Mouse (Mus musculus): ENCODE data around the gene Robo3. TPM values are rescaled to one million over a fixed set of nuclear protein-coding genes. Genes with fewer than 3 reads are reported as not detected.

The Robo3 gene
- polyA plus RNA-seq, 1 experiment from 2014 or later, result 0.53 TPM

DNA sequence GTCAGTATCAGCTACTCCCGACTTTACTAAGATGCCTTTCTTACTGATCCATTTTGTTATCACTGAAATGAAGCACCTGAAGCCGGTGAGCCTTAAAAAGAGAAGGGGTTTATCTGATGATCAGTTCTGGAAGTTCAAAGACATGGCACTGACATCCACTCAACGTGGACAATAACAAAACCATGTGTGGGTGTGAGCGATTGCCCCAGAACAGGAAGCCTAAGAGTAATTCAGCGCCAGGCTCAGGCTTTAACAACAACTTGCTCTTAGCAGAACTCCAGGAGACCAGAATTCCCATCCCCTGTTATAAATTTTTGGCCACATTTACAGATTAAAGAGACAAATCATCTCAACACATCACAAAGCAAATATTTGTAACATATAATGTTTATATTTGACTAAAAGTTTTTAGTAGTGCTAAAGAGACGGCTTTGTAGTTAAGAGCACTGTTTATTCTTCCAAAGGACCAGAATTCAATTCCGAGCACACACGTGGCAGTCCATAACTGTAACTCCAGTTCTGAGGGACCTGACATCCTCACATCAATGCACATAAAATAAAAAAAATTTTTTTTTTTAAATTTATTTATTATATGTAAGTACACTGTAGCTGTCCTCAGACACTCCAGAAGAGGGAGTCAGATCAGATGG lies 39.4 kb downstream of the Robo3 start:
- 62% methylated on average over 8 of the region's 8 CpGs for WGBS
- no peak for ATAC-seq (replicated peaks; ENCODE audit: low FRiP score)
- H3K27me3 ChIP-seq, result no peaks in the 10 kb centered on the region

DNA sequence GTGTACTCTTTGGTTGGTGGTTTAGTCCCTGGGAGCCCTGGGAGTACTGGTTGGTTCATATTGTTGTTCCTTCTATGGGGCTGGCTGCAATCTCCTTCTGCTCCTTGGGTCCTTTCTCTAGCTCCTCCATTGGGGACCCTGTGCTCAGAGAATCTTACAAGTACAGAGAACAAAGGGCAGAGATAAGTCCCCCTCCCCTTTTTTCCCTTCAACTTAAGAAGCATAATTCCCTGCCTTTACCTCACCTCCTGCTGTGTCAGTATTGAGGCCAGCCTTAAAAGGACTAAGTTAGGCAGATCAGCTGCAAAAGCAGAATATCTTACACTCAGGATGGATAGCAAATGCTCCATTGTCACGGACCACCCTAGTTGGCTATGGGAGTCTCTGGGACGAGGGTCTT lies 41.0 kb downstream of the Robo3 start:
- no peaks in the 10 kb centered on the region for H3K9me3 ChIP-seq (replicated peaks)
- no peaks in the 10 kb centered on the region for H3K4me1 ChIP-seq
- no peak overlapping the region for H3K4me3 ChIP-seq (replicated peaks)
- no peak overlapping the region for H3K9ac ChIP-seq
- WGBS, result 80% methylated on average over 2 of the region's 2 CpGs
- ATAC-seq (replicated peaks; ENCODE audit: low FRiP score), result no peak
- no peak overlapping the region for H3K27ac ChIP-seq
- H3K27me3 ChIP-seq, result peaks cover 4% of the 10 kb centered on the region
- no peaks in the 10 kb centered on the region for H3K36me3 ChIP-seq
- H3K4me2 ChIP-seq, result no peak overlapping the region

More for the DNA sequence above, 39.4 kb downstream of the Robo3 start:
- Histone ChIP-seq H3K4me3 (replicated peaks) (no peak overlapping the region), H3K36me3 (no peaks in the 10 kb centered on the region), H3K9ac (no peak overlapping the region), H3K4me1 (no peaks in the 10 kb centered on the region), H3K4me2 (no peak overlapping the region), H3K9me3 (replicated peaks) (no peaks in the 10 kb centered on the region), H3K27ac (no peak overlapping the region)

DNA sequence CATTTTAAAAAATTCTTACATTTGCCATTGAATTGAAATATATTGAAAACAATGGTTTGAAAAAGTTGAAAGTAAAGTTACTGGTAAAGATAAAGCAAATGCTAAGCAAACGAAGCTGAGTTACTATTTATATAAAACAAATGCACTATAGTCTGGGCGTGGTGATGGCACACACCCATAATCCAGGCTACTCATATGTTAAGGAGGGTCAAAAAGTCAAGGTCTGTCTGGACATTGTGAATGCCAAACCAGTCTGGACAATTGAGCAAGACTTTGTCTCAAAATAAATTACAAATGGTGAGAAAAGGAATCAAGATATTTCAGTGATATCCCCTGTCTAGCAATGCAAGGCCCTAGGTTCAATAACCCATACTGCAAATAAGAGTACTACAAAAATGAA lies 42.2 kb downstream of the Robo3 start:
- Histone ChIP-seq H3K4me1 (no peaks in the 10 kb centered on the region), H3K9me3 (replicated peaks) (no peaks in the 10 kb centered on the region), H3K4me2 (no peak overlapping the region), H3K27ac (no peak overlapping the region), H3K9ac (no peak overlapping the region), H3K27me3 (peaks cover 12% of the 10 kb centered on the region), H3K4me3 (replicated peaks) (no peak overlapping the region), H3K36me3 (no peaks in the 10 kb centered on the region)
- ATAC-seq (replicated peaks; ENCODE audit: low FRiP score), result no peak
- WGBS, result 69% methylated on average over 2 of the region's 2 CpGs

DNA sequence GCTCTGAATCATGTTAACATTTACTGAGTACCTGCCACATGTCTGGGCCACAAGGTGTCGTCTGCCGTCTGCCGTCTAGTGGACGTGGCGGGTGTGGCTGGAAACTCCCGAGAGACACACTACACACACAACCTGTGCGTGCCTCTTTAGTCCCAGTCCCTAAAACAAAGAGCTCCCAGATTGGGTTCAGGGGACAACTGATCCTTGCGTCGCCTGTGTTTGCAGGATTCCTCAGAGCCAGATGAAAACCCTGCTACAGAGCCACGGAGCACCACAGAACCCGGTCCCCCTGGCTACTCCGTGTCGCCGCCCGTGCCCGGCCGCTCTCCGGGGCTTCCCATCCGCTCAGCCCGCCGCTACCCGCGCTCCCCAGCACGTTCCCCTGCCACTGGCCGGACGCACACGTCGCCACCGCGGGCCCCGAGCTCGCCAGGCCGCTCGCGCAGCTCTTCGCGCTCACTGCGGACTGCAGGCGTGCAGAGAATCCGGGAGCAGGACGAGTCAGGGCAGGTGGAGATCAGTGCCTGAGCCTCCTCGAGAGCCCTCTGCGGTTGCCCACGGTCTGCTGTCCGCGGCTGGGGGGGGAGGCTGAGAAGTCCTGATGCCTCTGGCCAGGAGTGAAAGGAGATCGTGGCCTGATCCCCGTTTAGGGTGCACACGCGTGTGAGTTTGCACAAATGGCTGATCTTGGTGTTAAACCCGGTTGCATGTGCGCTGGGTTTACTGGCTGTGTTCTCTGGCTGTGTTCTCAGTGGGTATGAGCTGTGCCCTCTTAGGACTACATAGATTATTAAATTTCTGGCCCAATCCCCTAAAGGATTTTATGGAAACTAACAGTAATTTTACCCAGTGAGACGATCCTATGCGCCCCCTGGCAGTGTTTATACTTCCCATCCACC lies 48.5 kb downstream of the Robo3 start:
- H3K27ac ChIP-seq, result no peak overlapping the region
- H3K36me3 ChIP-seq, result no peaks in the 10 kb centered on the region
- H3K4me2 ChIP-seq, result peak overlapping the region; percentile 89
- H3K9ac ChIP-seq, result peak overlapping the region; percentile 48
- 6% methylated on average over 54 of the region's 54 CpGs for WGBS
- peaks cover 44% of the 10 kb centered on the region for H3K27me3 ChIP-seq
- no peaks in the 10 kb centered on the region for H3K9me3 ChIP-seq (replicated peaks)
- ATAC-seq (replicated peaks; ENCODE audit: low FRiP score), result peak; percentile 78
- peaks cover 9% of the 10 kb centered on the region for H3K4me1 ChIP-seq
- H3K4me3 ChIP-seq (replicated peaks), result peak overlapping the region; percentile 48

DNA sequence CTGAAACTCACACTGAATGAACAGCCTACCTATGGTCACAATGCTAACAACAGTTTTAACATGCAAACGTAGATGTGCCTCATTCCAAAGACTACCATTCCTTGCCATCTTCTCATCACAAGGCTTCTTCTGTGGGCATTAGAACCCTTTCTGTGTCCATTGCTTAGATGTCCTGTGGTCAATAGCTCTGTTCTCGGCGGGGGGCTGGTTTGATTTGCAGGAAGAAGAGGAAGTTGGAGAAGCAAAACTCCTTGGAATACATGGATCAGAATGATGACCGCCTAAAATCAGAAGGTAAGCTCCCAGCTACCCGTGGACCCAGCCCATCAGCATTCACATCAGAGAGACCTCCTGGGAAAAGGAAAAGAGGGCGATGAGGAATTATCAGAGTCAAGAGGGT lies 49.9 kb downstream of the Robo3 start:
- H3K27ac ChIP-seq, result no peak overlapping the region
- H3K4me3 ChIP-seq (replicated peaks), result no peak overlapping the region
- no peak overlapping the region for H3K9ac ChIP-seq
- no peaks in the 10 kb centered on the region for H3K36me3 ChIP-seq
- ATAC-seq (replicated peaks; ENCODE audit: low FRiP score), result no peak
- peaks cover 44% of the 10 kb centered on the region for H3K27me3 ChIP-seq
- 91% methylated on average over 6 of the region's 6 CpGs for WGBS
- no peaks in the 10 kb centered on the region for H3K9me3 ChIP-seq (replicated peaks)
- H3K4me2 ChIP-seq, result no peak overlapping the region
- peaks cover 9% of the 10 kb centered on the region for H3K4me1 ChIP-seq

DNA sequence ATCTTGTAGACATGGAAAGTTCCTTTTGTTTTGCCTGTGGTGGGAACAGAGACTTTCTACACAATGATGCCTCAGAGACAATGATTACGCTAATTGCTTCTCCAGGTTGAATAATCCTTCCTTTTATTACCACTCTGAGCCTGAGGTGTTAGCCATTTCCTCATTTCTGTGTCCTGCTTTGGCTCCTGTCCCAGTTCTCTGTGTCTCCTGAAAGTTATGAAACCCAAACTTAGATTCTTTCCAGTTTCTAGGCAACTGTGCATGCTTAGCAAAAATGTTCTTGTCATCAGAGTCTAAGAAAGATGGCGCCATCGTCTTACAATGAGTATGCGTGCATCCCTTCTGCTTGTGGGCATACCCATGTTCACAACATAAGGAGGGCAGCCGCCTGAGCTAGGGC lies 57.3 kb downstream of the Robo3 start:
- Histone ChIP-seq H3K4me2 (no peak overlapping the region), H3K27me3 (no peaks in the 10 kb centered on the region), H3K4me1 (no peaks in the 10 kb centered on the region), H3K9me3 (replicated peaks) (no peaks in the 10 kb centered on the region), H3K36me3 (no peaks in the 10 kb centered on the region), H3K27ac (no peak overlapping the region), H3K4me3 (replicated peaks) (no peak overlapping the region), H3K9ac (no peak overlapping the region)
- no peak for ATAC-seq (replicated peaks; ENCODE audit: low FRiP score)
- 94% methylated on average over 5 of the region's 5 CpGs for WGBS

DNA sequence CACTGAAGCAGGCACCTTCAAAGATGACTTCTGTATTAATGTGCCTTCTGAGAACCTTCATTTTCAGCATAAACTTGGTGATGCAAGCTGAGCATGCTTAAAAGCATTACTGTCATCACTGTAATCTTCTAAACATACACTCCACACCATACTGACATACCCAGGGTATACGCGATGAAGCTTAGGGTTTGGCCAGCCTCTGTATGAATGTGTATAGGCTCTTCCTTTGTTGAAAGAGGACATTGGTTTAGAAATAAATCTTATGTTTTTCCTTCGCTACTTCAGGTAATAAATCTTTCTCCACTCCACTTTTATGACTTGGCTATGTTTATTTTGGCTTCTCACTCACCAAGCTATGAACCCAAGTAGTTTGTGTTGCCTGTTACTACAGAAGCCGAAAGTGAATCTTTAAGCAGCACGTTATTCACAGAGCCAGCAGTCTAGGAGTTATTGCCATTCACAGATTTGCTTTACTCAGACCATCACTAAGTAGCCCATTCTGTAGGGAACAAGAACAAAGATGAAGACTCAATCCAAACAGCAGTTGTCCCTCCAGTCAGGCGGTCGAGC lies 61.7 kb downstream of the Robo3 start:
- WGBS, result 47% methylated on average over 7 of the region's 7 CpGs
- no peak overlapping the region for H3K9ac ChIP-seq

DNA sequence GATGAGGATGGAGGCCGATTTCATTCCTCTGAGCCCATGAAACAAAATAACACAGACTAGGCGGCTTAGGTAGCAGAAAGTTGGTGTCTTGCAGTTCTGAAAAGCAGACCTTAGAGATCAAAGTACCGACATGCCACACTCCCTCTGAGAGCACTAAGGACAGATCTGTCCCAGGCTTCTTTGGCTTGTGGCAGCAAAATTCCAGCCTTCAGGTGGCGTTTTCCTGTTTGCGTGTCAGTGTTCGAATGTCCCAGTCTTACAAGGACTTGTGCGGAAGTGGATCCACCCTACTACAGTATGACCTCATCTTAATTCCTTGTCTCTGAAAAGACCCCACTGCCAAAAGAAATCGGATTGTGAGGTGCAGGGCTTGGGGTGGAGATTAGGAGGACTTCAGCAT lies 64.2 kb downstream of the Robo3 start:
- Histone ChIP-seq H3K36me3 (no peaks in the 10 kb centered on the region), H3K9ac (no peak overlapping the region), H3K27ac (peak overlapping the region; percentile 74), H3K4me1 (no peaks in the 10 kb centered on the region), H3K9me3 (replicated peaks) (no peaks in the 10 kb centered on the region), H3K4me2 (no peak overlapping the region), H3K4me3 (replicated peaks) (no peak overlapping the region), H3K27me3 (no peaks in the 10 kb centered on the region)
- ATAC-seq (replicated peaks; ENCODE audit: low FRiP score), result no peak
- WGBS, result 72% methylated on average over 8 of the region's 8 CpGs

More for the DNA sequence above, 61.7 kb downstream of the Robo3 start:
- H3K4me1 ChIP-seq, result no peaks in the 10 kb centered on the region
- no peak overlapping the region for H3K4me2 ChIP-seq
- no peaks in the 10 kb centered on the region for H3K36me3 ChIP-seq
- no peak overlapping the region for H3K4me3 ChIP-seq (replicated peaks)
- 0 out of 2 replicates have a peak overlapping the region, but pooled peaks have one; percentile 22 for H3K27ac ChIP-seq
- no peaks in the 10 kb centered on the region for H3K9me3 ChIP-seq (replicated peaks)
- ATAC-seq (replicated peaks; ENCODE audit: low FRiP score), result peak; percentile 72
- H3K27me3 ChIP-seq, result no peaks in the 10 kb centered on the region

DNA sequence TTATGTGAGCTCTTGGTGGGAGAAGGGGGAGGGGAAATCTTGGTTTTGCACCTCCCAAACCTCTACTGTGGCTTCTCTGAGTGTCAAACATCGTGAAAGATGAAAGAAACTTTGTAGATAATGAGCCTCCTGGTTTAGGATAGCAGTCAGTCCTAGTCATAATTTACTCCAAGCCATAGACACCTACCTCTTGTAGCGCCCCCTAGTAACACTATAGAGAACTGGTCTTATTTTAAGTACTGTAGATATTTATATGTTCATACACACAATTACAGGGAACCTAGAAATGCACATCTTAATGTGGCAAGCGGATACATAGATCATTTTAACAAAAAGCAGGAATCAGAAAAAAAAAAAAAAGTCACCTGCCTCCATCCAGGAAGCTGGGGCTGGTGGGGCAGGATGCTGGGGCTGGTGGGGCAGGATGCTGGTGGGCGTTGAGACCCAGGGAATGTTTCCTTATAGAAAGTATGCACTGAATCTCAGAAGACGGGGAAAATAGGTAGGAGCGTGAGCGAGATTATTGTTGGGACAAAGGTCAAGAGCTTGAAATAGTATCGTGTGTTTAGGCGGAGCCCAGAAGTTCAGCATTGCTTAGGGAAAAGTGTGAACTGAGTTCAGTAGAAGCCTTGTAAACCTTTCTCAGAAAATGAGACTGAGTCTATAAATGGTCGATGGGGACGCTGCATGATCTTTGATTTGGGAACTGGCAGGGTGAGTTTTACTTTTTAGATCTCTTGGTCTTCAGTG lies 64.8 kb downstream of the Robo3 start:
- H3K9me3 ChIP-seq (replicated peaks), result no peaks in the 10 kb centered on the region
- WGBS, result 62% methylated on average over 11 of the region's 11 CpGs

DNA sequence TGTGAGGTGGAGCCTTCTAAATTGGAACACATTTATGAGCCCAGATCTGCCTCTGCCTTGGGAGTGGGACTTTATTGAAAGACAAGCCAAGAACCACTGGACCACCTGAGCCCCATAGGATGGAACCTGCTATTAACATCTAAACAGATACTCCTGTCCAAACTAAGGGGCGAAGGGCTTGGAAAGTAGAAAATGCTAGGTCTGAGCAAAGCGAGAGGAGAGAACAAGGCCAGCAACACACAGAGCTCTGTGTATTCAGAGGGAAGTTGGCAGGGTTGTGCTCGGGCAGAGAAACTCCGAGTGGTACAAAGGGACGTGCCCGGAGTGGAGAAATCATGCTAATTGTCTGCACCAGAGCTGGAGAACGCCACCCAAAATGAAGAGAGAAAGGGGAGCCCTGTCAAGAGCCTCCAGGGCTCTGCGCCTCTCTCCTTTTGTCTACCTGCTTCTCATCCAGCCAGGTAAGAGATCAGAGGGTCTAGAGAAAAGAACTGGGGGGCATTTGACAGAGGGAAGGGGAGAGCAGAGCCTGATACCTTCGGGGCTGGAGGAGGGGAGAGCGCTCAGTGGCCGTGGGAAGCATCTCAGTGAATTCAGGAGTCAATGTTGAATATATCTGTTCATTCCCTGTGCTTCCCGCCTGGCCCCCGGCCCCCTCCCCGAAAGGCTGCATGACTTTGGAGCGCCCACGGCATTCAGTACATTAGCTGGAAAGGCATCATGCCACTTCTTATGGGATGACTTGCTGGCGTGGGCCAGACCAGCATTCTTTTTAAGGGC lies 65.6 kb downstream of the Robo3 start, which contains the start of gene Hepacam:
Hepacam (plus strand) TSS at position 51 of the 780 bp plus-strand sequence.
- Histone ChIP-seq H3K27ac (0 out of 2 replicates have a peak within 1 kb of the TSS, but pooled peaks have one; percentile 22), H3K27me3 (no peaks in the 10 kb centered on the region), H3K4me2 (no peak within 1 kb of the TSS), H3K9ac (no peak within 1 kb of the TSS), H3K9me3 (replicated peaks) (no peaks in the 10 kb centered on the region), H3K36me3 (no peaks in the 10 kb centered on the region), H3K4me1 (no peaks in the 10 kb centered on the region), H3K4me3 (replicated peaks) (no peak within 1 kb of the TSS)
- no peak for ATAC-seq (replicated peaks; ENCODE audit: low FRiP score)
- 85% methylated on average over 17 of the region's 17 CpGs for WGBS

More for the DNA sequence above, 64.8 kb downstream of the Robo3 start:
- Histone ChIP-seq H3K36me3 (no peaks in the 10 kb centered on the region), H3K9ac (no peak overlapping the region), H3K4me1 (no peaks in the 10 kb centered on the region), H3K4me2 (no peak overlapping the region), H3K27ac (peak overlapping the region; percentile 74), H3K4me3 (replicated peaks) (no peak overlapping the region), H3K27me3 (no peaks in the 10 kb centered on the region)
- ATAC-seq (replicated peaks; ENCODE audit: low FRiP score), result no peak

DNA sequence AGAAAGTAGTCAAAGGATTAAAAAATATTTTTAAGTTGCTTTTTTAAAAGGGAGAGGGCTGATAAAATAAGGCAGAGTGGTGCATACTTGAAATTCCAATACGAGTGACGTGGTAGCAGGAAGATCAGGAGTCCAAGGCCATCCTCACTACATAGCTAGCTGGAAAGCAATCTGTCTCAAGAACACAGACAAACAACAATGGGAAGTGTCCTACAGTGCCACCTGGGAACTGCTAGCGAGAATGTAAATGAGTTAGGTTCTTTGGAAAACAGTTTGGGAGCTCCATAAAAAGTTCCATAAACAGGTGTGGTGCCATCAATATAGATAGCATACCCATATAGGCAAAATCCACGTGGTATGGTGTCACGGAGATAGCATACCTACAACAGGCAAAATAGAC lies 67.3 kb downstream of the Robo3 start:
- Histone ChIP-seq H3K36me3 (no peaks in the 10 kb centered on the region), H3K27me3 (no peaks in the 10 kb centered on the region), H3K4me3 (replicated peaks) (no peak overlapping the region), H3K4me1 (no peaks in the 10 kb centered on the region), H3K27ac (no peak overlapping the region), H3K9me3 (replicated peaks) (no peaks in the 10 kb centered on the region), H3K9ac (no peak overlapping the region), H3K4me2 (no peak overlapping the region)
- 64% methylated on average over 5 of the region's 5 CpGs for WGBS
- no peak for ATAC-seq (replicated peaks; ENCODE audit: low FRiP score)
